Mouse (Mus musculus) liver, embryonic 15.5 days (tissue): ENCODE data around the gene Nhlh1. TPM values are rescaled to one million over a fixed set of nuclear protein-coding genes. Genes with fewer than 3 reads are reported as not detected.

Experiments used
- ATAC-seq: fragments of 200-750 bp; cut with Nextera tagmentation; 2 replicates; pipeline ENCODE4 v1.8.0; 2017; ENCODE audit warnings: moderate number of reproducible peaks, mild to moderate bottlenecking, moderate library complexity; ENCODE audit not compliant: insufficient read depth
- H3K27ac ChIP-seq: fragments of 300-500 bp; sonication (generic); replicated peaks from 2 replicates; pipeline ENCODE4 v1.5.1; 2015; ENCODE audit warnings: mild to moderate bottlenecking, inconsistent platforms
- H3K27me3 ChIP-seq: fragments of 300-500 bp; sonication (generic); 2 replicates; pipeline ENCODE4 v1.6.1; 2015; ENCODE audit warnings: mild to moderate bottlenecking, inconsistent platforms
- H3K36me3 ChIP-seq: fragments of 300-500 bp; sonication (generic); replicated peaks from 2 replicates; pipeline ENCODE4 v1.6.1; 2015; ENCODE audit warnings: moderate library complexity, mild to moderate bottlenecking, inconsistent platforms
- H3K4me1 ChIP-seq: fragments of 300-500 bp; sonication (generic); replicated peaks from 2 replicates; pipeline ENCODE4 v1.6.1; 2015; ENCODE audit warnings: inconsistent platforms
- H3K4me2 ChIP-seq: fragments of 300-500 bp; sonication (generic); 2 replicates; pipeline ENCODE4 v1.6.1; 2015; ENCODE audit warnings: moderate library complexity, mild to moderate bottlenecking, inconsistent platforms
- H3K4me3 ChIP-seq: fragments of 300-500 bp; sonication (generic); replicated peaks from 2 replicates; pipeline ENCODE4 v1.5.1; 2015; ENCODE audit warnings: mild to moderate bottlenecking, inconsistent platforms
- H3K9ac ChIP-seq: fragments of 300-500 bp; sonication (generic); 2 replicates; pipeline ENCODE4 v1.6.1; 2015; ENCODE audit warnings: moderate library complexity, mild to moderate bottlenecking, inconsistent platforms
- H3K9me3 ChIP-seq: fragments of 300-500 bp; sonication (generic); replicated peaks from 2 replicates; pipeline ENCODE4 v1.6.1; 2016; ENCODE audit warnings: inconsistent platforms
- WGBS: fragments of 180-500 bp; shearing (Covaris S2); methylation state at CpG from one replicate; pipeline ENCODE4 v1.1.7; 2015; ENCODE audit warnings: mixed read lengths; ENCODE audit not compliant: insufficient replicate concordance; 5-methylcytosine and 5-hydroxymethylcytosine counted together
- polyA plus RNA-seq: library from polyadenylated mRNA; unstranded; fragments of >200 nt; fragmentation: Nextera tagmentation; extraction: Ambion mirVana; gene quantifications from 2 replicates; pipeline ENCODE4 v1.2.1, GENCODE M21; 2015

Gene Nhlh1
- not detected in 2 replicates for polyA plus RNA-seq

- peaks cover 49% of the 10 kb centered on the region for H3K27me3 ChIP-seq
- WGBS, result 34% methylated on average over 2 of the region's 2 CpGs
- H3K4me2 ChIP-seq, result no peak within 1 kb of the TSS
- no peak within 1 kb of the TSS for H3K27ac ChIP-seq
- no peaks in the 10 kb centered on the region for H3K9me3 ChIP-seq
- H3K36me3 ChIP-seq, result no peaks in the 10 kb centered on the region
- peaks cover 4% of the 10 kb centered on the region; the same call in 1 of the 2 replicates for H3K4me1 ChIP-seq
- ATAC-seq, result no peak
- no peak within 1 kb of the TSS for H3K4me3 ChIP-seq
- H3K9ac ChIP-seq, result no peak within 1 kb of the TSS
Observed at GRCm38 (mm10) chr1:172057491-172057921, at the start of gene Nhlh1. Gene Nhlh1 (minus strand): TSS chr1:172057573.

DNA sequence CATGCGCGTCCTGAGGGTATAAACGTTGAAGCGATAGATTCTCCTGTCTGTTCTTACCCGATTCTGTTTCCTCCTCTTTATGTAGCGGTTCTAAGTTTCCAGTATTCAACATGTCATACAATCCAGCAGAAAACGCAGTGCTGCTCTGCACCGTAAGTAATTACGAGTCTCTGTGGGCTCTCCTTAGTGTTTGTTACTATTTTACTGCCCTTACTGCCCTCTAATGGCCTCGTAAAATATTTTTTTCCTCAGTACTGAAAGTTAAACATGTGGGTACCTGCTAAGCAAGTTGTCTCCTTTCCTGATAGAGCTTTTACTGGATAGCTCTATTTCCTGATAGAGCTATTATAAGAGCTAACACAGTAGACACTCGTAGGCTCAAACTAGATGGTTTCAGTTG, 47.7 kb upstream of the Nhlh1 start:
- Histone ChIP-seq H3K4me3 (no peak overlapping the region), H3K4me2 (no peak overlapping the region), H3K27me3 (no peaks in the 10 kb centered on the region), H3K9me3 (no peaks in the 10 kb centered on the region), H3K36me3 (peaks cover 94% of the 10 kb centered on the region), H3K4me1 (no peaks in the 10 kb centered on the region), H3K9ac (no peak overlapping the region), H3K27ac (no peak overlapping the region)
- ATAC-seq, result no peak
- WGBS, result 77% methylated on average over 11 of the region's 11 CpGs

GRCm38 (mm10) chr1:172103619-172104018, 46.2 kb upstream of the Nhlh1 start:
- Histone ChIP-seq H3K4me3 (no peak overlapping the region), H3K4me2 (no peak overlapping the region), H3K9ac (no peak overlapping the region), H3K9me3 (no peaks in the 10 kb centered on the region), H3K4me1 (no peaks in the 10 kb centered on the region), H3K27ac (no peak overlapping the region), H3K27me3 (no peaks in the 10 kb centered on the region), H3K36me3 (peaks cover 88% of the 10 kb centered on the region)
- ATAC-seq, result no peak
- 84% methylated on average over 4 of the region's 4 CpGs for WGBS

- Histone ChIP-seq H3K27ac (no peak overlapping the region), H3K9ac (no peak overlapping the region), H3K27me3 (no peaks in the 10 kb centered on the region), H3K4me3 (no peak overlapping the region), H3K36me3 (peaks cover 81% of the 10 kb centered on the region), H3K4me1 (no peaks in the 10 kb centered on the region), H3K4me2 (no peak overlapping the region), H3K9me3 (no peaks in the 10 kb centered on the region)
- ATAC-seq, result no peak
- 84% methylated on average over 6 of the region's 6 CpGs for WGBS
Observed at GRCm38 (mm10) chr1:172099325-172100033, 42.1 kb upstream of the Nhlh1 start.

- Histone ChIP-seq H3K4me2 (no peak overlapping the region), H3K36me3 (peaks cover 77% of the 10 kb centered on the region), H3K4me3 (no peak overlapping the region), H3K27ac (no peak overlapping the region), H3K27me3 (no peaks in the 10 kb centered on the region), H3K9me3 (no peaks in the 10 kb centered on the region), H3K9ac (no peak overlapping the region), H3K4me1 (no peaks in the 10 kb centered on the region)
- WGBS, result 41% methylated on average over 6 of the region's 6 CpGs
- no peak for ATAC-seq
Observed at GRCm38 (mm10) chr1:172095202-172095601, 37.8 kb upstream of the Nhlh1 start.

DNA sequence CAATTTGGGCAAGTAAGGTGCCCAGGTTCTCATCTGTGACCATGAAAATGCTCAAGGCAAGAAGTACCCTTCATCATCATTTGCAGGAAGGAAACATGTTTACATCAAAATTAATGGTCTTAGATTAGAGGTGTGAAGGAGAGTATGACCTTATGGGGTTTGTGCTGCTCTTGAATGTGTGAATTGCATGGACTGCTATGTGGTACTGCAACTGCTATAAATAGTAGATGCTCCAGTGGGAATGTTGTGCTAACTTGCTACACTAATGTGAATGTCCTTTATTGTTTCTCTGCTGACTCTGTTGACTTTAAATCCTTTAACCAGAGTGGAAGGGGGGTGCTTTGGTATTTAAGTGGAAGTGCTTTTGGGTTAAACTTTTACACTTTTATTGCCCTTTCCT, 36.9 kb upstream of the Nhlh1 start:
- Histone ChIP-seq H3K9me3 (no peaks in the 10 kb centered on the region), H3K4me1 (no peaks in the 10 kb centered on the region), H3K4me3 (no peak overlapping the region), H3K36me3 (peaks cover 81% of the 10 kb centered on the region), H3K27me3 (no peaks in the 10 kb centered on the region), H3K9ac (no peak overlapping the region), H3K27ac (no peak overlapping the region), H3K4me2 (no peak overlapping the region)
- no peak for ATAC-seq

- no peak overlapping the region for H3K4me2 ChIP-seq
- no peak for ATAC-seq
- H3K9ac ChIP-seq, result no peak overlapping the region
- no peaks in the 10 kb centered on the region for H3K9me3 ChIP-seq
- H3K4me1 ChIP-seq, result no peaks in the 10 kb centered on the region
- peaks cover 85% of the 10 kb centered on the region for H3K36me3 ChIP-seq
- no peak overlapping the region for H3K27ac ChIP-seq
- H3K4me3 ChIP-seq, result no peak overlapping the region
- H3K27me3 ChIP-seq, result no peaks in the 10 kb centered on the region
- 88% methylated on average over 3 of the region's 3 CpGs for WGBS
Observed at GRCm38 (mm10) chr1:172093522-172093921, 36.1 kb upstream of the Nhlh1 start.

GRCm38 (mm10) chr1:172082899-172083445, 25.6 kb upstream of the Nhlh1 start:
- WGBS, result 1% methylated on average over 24 of the region's 24 CpGs

DNA sequence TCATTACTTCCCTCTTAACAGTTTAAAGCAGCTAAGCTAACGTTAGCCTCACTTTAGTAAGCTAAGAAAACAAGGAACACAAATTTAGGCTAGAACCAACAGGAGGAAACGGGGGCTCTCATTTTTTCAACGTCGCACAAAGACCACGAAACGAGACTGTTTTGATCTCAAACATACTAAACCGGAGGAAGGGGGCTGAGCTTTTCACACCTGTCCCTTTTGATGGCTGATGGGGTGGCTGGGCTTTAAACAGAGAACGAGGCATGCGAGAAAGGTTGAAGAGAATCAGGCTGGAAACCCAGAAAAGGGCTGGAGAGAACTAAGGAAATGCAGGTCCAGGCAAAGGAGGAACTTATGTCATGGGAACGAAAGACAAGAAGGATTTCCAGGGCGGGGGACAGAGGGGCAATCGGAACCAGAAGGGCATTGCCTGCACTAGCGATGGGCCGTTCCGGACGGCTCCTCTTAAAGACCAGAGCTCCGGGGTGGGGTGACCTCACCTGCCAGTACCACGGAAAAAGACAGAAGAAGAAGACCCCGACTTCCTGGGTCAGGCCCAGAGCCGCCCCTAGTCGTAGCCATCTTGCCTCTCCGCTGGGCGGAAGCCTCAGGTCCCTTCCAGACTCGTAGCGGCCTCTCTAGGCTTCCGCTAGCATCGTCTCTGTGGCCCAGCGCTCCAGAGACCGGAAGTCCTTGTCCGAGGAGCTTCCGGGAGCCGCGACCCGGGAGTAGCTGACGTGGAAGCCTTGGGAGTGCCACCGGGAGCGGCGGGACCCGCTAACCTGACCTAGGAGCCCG, 24.9 kb upstream of the Nhlh1 start, which contains the start of the genes Copa and Ncstn:
Copa (plus strand) TSS at position 429 of the 798 bp plus-strand sequence.
Ncstn (minus strand) TSS at position 695 of the 798 bp plus-strand sequence.
- H3K4me2 ChIP-seq, result peak within 1 kb of the TSS; percentile 73
- H3K9me3 ChIP-seq, result no peaks in the 10 kb centered on the region
- peaks cover 33% of the 10 kb centered on the region for H3K4me1 ChIP-seq
- H3K9ac ChIP-seq, result peak within 1 kb of the TSS; percentile 84
- H3K27ac ChIP-seq, result peak within 1 kb of the TSS; percentile 81
- H3K27me3 ChIP-seq, result no peaks in the 10 kb centered on the region
- WGBS, result under 1% methylated on average over 40 of the region's 40 CpGs
- ATAC-seq, result peak; percentile 98
- peak within 1 kb of the TSS; percentile 79 for H3K4me3 ChIP-seq
- H3K36me3 ChIP-seq, result peaks cover 27% of the 10 kb centered on the region

More at GRCm38 (mm10) chr1:172082899-172083445, 25.6 kb upstream of the Nhlh1 start:
- Histone ChIP-seq H3K36me3 (peaks cover 26% of the 10 kb centered on the region), H3K4me2 (peak overlapping the region; percentile 73), H3K9ac (peak overlapping the region; percentile 84), H3K4me1 (peaks cover 32% of the 10 kb centered on the region), H3K9me3 (no peaks in the 10 kb centered on the region), H3K27me3 (no peaks in the 10 kb centered on the region), H3K27ac (peak overlapping the region; percentile 81), H3K4me3 (peak overlapping the region; percentile 79)
- peak; percentile 64 for ATAC-seq

DNA sequence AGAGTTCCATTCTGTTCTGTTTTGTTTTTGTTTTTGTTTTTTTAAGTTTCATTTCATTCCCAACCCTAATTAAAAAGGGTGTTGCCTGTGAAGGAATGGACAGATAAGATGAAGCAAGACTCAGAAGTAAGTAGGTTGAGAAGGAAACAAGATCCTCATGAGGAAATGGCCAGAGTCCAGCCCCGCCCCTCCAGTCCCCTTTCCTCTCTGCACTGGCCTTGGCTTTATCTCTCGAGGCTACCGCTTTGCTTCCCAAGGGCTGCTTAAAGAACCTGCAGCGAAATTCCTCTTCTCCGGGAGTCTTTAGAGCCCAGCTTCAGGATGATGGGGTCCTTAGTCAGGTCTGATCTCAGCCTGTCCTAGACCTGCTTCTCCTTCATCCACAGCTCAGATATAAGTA, 20.6 kb upstream of the Nhlh1 start:
- no peak for ATAC-seq
- Histone ChIP-seq H3K27me3 (no peaks in the 10 kb centered on the region), H3K4me1 (peaks cover 10% of the 10 kb centered on the region), H3K9ac (no peak overlapping the region), H3K27ac (peak overlapping the region; percentile 29; the same call in 1 of the 2 replicates), H3K4me3 (no peak overlapping the region), H3K9me3 (no peaks in the 10 kb centered on the region), H3K36me3 (peaks cover 67% of the 10 kb centered on the region), H3K4me2 (no peak overlapping the region)
- WGBS, result 49% methylated on average over 5 of the region's 5 CpGs

DNA sequence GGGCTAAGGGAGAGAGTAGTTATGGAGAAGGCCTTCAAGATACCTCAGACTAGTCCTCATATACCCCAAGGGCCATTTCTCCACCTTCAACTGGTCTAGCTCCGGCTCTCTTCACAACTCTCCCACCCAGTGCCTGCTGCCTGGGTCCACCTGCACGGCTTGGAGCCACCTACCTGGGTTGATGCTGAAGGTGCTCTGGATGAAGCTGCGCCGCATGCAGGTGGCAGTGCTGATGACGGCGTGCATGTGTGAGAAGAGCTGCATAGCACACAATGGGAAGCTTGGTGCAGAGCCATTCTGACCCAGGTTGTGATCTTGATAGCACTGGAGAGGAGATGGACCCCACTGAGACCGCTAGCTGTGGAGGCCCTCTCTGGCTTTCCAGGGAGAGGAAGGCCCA, 15.2 kb upstream of the Nhlh1 start:
- Histone ChIP-seq H3K9me3 (no peaks in the 10 kb centered on the region), H3K4me1 (no peaks in the 10 kb centered on the region), H3K27ac (no peak overlapping the region), H3K27me3 (no peaks in the 10 kb centered on the region), H3K36me3 (peaks cover 94% of the 10 kb centered on the region), H3K9ac (no peak overlapping the region), H3K4me3 (no peak overlapping the region), H3K4me2 (no peak overlapping the region)
- 90% methylated on average over 7 of the region's 7 CpGs for WGBS
- ATAC-seq, result no peak
